Mouse (Mus musculus): ENCODE results near the gene Sgo2b. TPM values are rescaled to one million over a fixed set of nuclear protein-coding genes. Genes with fewer than 3 reads are reported as not detected.

Gene Sgo2b
- polyA plus RNA-seq, 1 experiment from 2014 or later, result not detected

DNA sequence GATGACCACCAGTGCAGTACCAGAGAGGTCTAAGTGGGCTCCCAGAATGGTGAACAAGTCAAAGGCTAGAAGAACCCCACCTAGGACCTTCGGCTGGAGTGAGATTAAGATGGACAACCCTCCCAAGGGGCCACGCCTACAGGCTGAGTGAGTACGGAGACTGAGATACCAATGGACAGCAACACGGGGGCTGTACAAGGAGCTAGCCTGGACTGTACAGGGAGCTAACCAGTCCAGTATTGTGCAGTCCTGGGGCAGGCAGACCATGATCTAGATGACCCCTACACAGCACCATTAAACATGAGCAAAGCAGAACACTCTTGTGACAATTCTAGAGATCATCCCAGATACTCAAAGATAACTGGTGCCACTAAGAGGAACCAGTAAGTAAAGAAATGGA is 73.7 kb downstream of the Sgo2b start:
- no peak overlapping the region for H3K4me2 ChIP-seq (ENCODE audit: low read depth, low read length)
- no peak for ATAC-seq
- no peaks in the 10 kb centered on the region for H3K27me3 ChIP-seq (replicated peaks; ENCODE audit: control insufficient read depth, insufficient read depth, low read length)
- H3K9me3 ChIP-seq (ENCODE audit: control insufficient read depth, low read length), result no peaks in the 10 kb centered on the region
- WGBS, result 84% methylated on average over 4 of the region's 4 CpGs
- no peaks in the 10 kb centered on the region for H3K36me3 ChIP-seq (ENCODE audit: control insufficient read depth, insufficient read depth, low read length)
- H3K4me3 ChIP-seq (ENCODE audit: low read length), result no peak overlapping the region
- H3K9ac ChIP-seq (ENCODE audit: low read depth, low read length), result no peak overlapping the region
- H3K27ac ChIP-seq (ENCODE audit: low read length), result no peak overlapping the region
- H3K4me1 ChIP-seq (ENCODE audit: control insufficient read depth, insufficient read depth, low read length), result no peaks in the 10 kb centered on the region

DNA sequence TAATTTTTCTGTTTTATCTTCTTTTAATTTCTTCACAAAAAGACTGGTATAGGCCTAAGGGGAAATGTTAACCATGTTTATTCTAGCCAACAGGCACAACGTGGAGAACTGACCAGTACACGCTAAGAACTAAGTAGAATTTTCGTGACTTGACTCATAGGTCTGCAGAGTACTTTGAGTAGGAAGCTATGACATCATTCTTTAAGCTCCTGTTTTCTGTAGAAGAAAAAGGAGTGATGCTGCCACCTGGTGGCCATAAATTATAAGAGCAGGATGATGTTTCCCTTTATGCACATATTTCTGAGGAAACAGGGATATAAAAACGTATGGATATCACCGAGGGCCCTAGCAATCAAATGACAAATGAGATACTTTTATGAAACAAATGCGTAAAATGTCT is 74.7 kb downstream of the Sgo2b start:
- WGBS, result 8% methylated on average over 6 of the region's 6 CpGs
- no peaks in the 10 kb centered on the region for H3K27me3 ChIP-seq (replicated peaks; ENCODE audit: control insufficient read depth, insufficient read depth, low read length)
- H3K36me3 ChIP-seq (ENCODE audit: control insufficient read depth, insufficient read depth, low read length), result no peaks in the 10 kb centered on the region
- no peak overlapping the region for H3K4me2 ChIP-seq (ENCODE audit: low read depth, low read length)
- peak; percentile 77 for ATAC-seq
- H3K4me3 ChIP-seq (ENCODE audit: low read length), result no peak overlapping the region
- H3K4me1 ChIP-seq (ENCODE audit: control insufficient read depth, insufficient read depth, low read length), result no peaks in the 10 kb centered on the region
- no peaks in the 10 kb centered on the region for H3K9me3 ChIP-seq (ENCODE audit: control insufficient read depth, low read length)
- no peak overlapping the region for H3K27ac ChIP-seq (ENCODE audit: low read length)
- H3K9ac ChIP-seq (ENCODE audit: low read depth, low read length), result no peak overlapping the region

DNA sequence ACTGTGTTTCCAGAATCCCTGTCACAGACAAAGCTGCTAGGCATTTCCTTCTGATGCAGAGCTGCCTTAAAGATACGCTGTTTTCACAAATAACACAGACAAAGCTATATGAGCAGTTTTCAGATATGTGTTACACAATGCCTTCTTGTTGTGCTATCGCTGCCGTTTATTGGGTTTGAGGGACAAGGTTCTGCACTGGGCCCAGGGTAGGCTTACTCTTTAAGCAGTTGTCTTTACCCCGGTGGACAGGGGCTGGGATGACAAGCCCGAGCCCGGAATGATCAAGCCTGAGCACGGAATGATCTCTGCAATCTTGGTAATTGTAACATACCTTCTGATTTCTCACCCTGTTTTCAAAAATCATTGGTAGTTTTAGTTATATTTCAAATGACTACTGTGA is 75.1 kb downstream of the Sgo2b start:
- Histone ChIP-seq H3K27ac (ENCODE audit: low read length) (no peak overlapping the region), H3K9me3 (ENCODE audit: control insufficient read depth, low read length) (no peaks in the 10 kb centered on the region), H3K36me3 (ENCODE audit: control insufficient read depth, insufficient read depth, low read length) (no peaks in the 10 kb centered on the region), H3K27me3 (replicated peaks; ENCODE audit: control insufficient read depth, insufficient read depth, low read length) (no peaks in the 10 kb centered on the region), H3K4me3 (ENCODE audit: low read length) (no peak overlapping the region), H3K4me2 (ENCODE audit: low read depth, low read length) (no peak overlapping the region), H3K9ac (ENCODE audit: low read depth, low read length) (no peak overlapping the region), H3K4me1 (ENCODE audit: control insufficient read depth, insufficient read depth, low read length) (no peaks in the 10 kb centered on the region)
- no peak for ATAC-seq
- WGBS, result 92% methylated on average over 7 of the region's 7 CpGs
